Mouse (Mus musculus): ENCODE measurements around the gene Fzd4.

The Fzd4 gene

DNA sequence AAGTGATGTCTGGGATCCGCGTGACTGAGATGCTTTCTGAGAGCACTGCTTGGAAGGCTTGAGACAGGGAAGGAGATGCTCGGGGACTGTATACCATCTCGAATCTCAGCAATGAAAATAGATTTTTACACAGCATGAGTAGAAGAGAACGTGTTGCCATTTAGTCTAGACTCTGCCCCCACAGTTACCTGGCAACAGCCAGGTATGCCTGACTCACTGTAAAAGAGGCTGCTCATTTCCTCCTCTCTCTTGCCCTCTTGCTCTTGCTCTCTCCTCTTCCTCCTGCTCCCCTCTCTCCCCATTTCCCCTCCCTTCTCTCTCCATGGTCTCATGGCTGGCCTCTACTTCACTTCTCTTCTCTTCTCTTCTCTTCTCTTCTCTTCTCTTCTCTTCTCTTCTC is 20.5 kb downstream of the Fzd4 start:
- in situ Hi-C loops (cut with MboI, MseI): no loop called here

DNA sequence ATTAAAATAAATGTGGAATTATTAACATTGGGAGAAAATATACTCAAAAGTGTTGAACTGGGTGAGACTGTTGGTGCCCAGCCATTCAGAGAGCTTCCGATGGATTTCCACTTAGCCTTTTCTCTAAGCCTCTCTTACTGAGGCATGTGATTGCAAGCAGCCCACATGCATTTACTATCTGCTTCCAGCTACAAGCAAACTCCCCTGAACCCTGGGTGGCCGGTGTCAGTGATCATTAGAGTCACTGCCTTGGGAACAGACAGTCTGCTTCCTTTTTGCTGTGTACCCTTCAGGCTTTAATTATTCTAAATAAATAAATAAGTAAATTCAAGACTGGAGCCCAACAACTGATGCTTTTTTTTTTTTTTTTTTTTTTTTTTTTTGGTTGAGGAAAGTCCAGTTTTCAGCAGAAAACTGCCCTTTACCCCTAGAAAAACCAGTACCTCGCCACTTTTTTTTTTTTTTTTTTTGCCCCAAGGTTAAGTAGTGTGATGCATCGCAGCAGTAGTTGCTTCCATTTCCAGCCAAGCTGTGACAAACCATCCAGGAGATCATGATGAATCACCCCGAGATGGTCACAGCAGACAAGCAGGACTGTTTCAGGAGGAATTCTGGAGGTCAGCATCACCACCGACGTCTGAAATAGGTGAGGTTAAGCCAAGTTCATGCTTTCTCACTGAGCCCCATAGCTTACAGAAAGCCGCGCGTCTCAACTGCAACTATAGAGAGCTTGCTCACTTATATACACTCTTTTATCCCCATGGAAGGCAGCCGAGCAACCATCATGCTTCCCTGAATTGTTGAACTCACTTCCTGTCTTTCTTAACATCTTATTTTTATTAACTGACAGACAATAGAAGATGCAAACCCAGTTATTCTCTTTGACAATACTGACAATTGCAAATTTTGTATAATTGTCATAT is 21.9 kb downstream of the Fzd4 start:
- in situ Hi-C loops (cut with MboI, MseI): no loop called here

DNA sequence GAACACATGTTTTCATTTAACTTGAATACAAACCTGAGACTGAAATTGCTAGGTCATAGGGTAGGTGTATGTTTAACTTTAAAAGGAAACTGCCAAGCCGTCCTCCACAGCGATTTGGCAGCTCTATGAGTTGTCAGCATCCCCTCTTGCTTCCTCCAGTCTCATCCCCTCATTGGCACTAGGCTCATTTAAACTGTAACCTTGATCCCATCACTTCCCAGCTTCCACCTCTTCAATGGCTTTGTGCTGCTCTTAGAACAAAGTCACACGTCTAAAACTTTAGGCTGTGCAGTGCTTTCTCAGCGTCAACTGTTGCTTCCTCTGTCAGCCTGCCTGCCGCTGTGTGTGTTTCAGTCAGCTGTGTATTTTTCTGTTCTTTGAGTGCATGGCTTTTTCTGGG is 22.9 kb downstream of the Fzd4 start:
- in situ Hi-C loops (cut with MboI, MseI): no loop called here

DNA sequence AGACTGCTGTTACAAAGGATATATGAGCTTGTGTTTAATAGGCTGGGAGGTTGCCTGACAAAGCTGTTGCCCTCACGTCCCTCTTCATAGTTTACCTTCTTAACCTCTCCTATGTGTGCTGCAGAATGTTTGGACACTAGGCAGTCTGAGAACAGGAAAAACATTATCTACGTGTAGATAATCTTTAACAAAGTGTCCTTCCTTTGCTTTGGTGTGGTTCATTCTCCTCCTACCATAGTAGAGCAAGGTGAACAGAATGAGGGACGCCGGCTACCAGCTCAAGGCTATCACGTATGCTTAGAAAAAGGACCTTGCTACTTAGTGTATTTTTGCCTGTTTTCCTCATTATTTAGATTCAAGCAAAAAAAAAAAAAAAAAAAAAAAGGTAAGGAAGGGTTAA is 24.6 kb downstream of the Fzd4 start:
- in situ Hi-C loops (cut with MboI, MseI): no loop called here

DNA sequence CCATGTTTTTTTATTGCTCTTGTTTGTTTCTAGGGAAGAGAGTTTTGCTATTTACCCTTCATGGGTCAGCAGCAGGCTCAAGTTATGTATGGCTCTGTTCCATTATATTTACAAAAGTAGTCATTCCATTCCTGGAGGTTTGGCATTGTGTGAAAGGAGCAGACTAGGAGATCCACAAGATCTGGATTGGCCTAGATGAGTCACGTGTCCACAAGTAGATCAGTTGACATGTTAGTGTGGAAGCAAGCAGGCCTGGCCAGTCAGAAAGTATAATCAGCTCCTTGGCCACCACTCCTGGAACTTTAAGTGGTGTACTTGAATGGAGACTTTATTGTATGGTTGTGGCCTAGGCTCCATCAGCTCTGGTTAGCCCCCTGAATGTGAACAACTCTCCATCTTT is 25.2 kb downstream of the Fzd4 start:
- in situ Hi-C loops (cut with MboI, MseI): no loop called here

DNA sequence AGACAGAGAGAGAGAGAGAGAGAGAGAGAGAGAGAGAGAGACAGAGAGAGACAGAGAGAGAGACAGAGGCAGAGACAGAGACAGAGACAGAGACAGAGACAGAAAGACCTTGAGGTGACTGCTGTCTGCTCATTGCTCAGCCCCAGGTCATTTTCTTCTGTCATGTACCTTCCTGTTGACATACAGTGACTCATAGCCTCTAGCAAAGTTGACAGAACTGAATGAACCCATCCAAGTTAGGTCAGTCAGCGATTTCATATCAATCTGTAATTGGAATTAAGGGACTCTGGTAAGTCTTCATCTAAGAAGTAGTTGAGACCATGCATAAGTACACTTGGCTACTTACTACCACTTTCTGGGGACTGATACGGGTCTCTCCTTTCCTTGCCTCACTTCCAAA is 27.0 kb downstream of the Fzd4 start:
- in situ Hi-C loops (cut with MboI, MseI): no loop called here

DNA sequence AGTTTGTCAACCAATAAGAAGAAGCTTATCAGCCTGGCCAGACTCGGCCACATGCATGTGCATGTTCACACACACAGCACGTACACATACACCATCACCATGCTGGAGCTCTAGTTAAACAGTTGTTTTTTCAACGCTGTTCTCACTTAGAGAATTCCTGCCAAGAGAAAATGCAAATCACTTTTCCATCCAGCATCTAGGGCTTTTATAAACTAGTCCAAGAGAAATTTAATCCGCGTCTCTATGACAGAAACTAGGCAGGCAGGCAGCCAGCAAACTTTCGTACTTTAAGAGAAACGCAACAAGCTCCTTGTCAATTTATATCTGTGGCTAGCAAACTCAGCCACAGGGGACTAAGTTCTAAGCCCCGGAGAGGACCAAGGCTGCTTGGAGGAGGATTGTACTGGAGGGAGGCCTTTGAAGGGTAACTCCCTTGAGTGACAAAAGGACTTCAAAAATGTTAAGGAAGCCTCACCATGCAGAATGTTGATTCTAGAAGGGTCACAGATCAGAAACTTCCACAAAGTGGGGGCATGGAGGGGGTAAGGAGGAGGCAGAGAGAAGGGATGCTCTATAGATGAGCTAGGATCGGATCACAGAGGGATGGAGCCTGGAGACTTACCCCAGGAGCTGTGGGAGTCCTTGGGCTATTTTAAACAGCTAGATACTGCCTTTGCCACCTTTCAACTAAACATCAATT is 29.2 kb downstream of the Fzd4 start:
- in situ Hi-C loops (cut with MboI, MseI): no loop called here

DNA sequence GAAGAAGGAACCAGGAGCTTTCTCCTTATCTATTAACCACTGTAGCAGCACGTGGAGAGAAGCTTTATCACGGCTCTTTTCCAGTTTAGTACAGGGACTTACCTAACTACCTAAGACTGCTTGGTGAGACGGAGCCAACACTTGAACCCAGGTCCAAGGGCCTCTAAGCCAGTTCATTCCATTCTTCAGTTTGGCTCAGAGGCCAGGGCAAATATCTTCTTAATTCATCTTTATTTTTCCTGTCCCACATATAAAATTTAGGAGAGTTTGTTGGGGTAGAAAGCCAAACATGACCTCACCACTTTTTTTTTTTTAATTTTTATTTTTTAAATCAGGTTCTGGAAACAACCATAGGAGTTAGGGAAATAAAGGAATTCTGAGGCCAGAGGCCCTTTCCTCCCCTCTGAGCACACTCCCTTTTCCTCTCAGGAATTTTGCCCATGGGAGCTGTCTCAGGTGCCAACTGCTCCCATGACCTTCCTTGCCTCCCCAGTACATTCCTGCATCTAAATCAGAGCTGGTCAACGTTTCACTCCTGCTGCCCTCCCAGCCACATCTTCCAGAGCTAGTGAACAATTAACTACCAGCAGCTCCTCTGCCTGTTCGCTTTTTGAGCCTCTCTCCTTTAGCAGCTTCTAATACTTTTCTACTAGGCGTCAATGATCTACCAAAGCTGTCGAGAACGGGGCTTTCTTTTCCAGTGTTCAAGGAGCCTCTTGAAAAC is 29.9 kb downstream of the Fzd4 start:
- in situ Hi-C loops (cut with MboI, MseI): no loop called here

DNA sequence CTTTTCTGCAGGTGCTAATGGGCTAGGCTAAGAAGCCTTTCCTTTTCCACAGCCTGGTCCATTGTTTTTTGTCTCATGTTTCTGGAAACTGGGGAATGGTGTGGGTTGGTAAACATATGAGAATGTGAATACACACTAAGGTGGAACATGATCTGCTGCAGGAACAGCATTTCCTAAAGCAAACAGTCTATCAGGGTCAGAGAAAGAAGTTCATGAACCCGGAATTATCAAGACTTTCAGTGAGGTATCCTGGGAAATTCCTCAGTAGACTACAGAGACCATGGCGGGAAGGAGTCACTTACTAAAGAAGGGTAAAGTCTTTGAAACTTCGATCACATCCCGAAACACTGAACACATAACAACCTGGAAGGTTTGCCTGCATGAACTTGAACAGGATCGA is 32.2 kb downstream of the Fzd4 start:
- in situ Hi-C loops (cut with MboI, MseI): no loop called here

DNA sequence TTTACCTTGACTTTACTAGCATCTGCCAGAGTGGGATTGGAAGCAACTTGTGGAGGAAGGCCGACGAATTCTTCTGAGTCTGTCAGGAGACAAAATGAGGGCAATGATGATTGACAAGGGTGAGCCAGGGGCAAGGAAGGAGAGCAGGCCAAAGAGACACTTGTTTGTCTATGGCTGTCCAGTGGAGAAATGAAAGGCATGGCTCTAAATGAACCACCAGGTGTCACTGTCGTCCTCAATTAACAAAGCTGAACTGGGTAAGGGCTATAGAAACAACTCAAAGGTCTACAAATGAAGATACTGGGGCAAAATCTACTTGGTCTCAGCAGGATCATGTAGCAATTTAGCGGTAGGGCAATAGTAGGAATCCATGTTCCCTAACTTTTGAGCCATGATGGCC is 33.4 kb downstream of the Fzd4 start:
- in situ Hi-C loops (cut with MboI, MseI): no loop called here

DNA sequence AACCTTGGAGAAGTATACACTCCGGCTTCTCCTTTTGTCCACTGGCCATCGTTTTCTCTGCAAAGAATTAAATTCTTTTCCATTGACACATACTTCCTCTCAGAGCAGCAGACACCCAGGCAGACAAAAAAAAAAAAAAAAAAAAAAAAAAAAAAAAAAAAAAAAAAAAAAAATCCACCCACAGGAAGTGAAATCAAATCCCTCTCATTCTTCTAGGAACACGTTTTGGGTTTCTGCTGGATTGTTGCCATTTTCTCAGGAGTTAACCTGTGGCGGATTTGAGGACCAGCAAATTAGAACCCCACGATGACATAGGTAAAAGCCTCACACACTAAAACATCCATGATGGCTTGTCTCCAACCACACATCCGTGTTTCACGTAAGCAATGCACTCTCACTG is 37.1 kb downstream of the Fzd4 start:
- in situ Hi-C loops (cut with MboI, MseI): no loop called here

DNA sequence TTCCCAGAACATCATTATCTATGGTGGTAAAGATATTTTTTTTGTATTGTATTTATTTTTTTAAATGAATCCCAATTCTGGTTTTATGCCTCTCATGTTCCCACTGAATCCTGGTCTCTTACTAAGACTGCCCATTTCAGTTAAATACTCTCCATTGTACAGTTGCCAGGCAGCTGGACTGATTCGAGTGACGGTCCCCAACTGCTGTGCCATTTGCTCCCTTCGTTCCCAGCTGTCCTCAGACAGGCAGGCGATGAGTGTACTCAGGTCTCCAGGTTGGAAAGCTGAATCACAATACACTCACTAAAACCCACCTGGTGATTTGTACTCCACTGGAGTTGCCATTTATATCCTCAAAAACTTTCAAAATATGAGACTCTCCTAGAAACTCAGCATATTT is 38.1 kb downstream of the Fzd4 start:
- in situ Hi-C loops (cut with MboI, MseI): no loop called here

DNA sequence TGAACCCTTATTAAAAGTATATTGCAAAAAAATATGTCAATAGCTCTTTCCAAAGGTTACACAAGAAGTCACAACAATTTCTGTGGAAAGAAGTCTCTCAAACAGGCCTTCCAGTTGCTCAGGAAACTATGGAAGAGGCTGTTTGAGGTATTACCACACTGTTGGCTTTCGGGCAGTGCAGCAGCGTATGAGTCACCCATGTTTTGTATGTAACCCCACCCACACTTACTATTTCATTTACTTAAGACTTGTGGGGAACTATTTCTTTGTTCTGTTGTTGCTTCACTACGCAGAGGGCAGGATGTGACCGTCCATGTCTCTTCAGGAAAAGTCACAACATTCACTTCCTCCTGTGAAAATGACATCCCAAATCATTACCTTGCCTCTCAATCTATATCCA is 41.0 kb downstream of the Fzd4 start:
- in situ Hi-C loops (cut with MboI, MseI): no loop called here

DNA sequence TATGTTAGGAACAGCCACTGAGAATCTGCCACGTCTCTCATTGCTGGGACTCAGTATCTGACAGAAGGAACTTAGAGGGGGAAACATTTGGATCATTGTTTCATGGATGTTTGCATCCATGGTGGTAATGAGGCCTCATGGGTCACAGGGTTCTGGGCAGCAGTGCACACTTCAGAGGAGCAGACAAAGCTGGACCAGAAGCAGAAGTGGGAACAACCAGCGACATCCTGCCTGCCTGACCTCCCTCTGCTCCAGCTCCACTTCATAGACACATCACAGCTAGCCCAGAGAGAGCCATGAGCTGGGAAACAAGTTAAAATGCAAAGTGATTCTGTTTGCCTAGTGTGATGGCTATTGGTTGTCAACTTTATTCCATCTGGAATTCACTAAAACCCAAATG is 46.2 kb downstream of the Fzd4 start:
- in situ Hi-C loops (cut with MboI, MseI): no loop called here

DNA sequence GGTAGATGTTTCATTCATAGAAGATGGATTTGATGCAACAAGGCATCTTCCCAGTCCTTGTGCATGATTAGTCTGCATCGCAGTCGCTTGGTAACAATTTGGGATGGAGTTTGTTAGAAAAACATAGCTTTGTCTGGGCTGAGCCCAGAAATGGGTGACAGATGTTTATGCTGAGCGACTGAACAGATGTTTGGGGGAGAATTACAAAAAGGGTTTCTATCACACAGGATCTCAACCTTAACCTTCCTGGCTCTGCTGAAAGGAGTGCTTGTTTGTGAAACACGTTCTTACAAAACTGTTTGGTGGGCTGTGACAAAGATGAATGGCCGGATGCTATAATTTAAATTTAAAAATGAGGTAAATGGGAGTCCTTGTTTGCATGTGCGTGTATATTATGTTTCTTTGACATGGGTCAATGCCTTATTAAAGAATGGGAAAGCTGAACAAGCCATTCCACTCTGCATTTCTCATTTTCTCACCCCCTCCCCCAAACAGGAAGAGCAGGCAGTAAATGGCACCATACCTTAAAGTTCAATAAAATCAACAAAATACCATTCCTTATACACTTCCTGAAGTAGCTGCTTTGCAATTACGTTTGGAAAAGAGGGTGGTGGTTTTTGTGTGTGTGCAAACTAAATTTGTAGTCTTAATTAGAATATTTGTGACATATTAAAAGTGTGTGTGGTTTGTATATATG is 52.4 kb downstream of the Fzd4 start:
- in situ Hi-C loops (cut with MboI, MseI): no loop called here

DNA sequence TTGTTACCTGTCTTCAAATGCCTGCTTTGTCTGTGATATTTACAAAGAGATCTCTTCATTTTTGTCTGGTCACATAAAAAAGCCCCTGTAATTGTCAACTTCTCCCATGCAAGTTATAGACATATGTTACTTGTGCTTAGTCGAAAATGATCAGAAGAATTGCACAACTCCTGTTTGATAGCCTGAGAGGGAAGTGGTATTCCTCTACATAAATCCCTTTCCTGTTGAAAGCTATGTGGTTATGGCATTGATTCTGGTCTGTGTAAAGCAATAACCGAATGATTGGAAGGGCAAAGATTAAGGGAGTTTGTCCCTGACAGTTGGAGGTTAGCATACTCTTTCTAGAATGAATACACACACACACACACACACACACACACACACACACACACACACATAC is 55.5 kb downstream of the Fzd4 start:
- in situ Hi-C loops (cut with MboI, MseI): no loop called here

DNA sequence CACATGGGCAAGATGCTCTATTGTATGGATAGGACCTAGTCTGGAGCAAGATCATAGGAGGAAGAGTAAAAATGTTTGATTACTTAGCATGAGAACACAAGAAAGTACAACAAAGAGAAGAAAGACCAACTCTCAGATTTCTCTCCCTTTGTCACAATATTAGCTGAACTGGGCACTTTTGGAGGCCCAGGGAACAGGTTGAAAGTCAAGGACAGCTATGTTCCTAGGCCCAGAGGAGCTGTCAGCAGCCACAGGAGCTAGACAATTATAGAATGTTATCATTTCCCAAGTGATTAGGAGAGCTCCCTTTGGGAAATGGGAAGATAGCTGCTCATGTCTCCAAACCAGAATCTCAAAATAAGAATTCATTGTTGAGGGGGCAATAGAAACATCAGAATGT is 56.8 kb downstream of the Fzd4 start:
- in situ Hi-C loops (cut with MboI, MseI): no loop called here

DNA sequence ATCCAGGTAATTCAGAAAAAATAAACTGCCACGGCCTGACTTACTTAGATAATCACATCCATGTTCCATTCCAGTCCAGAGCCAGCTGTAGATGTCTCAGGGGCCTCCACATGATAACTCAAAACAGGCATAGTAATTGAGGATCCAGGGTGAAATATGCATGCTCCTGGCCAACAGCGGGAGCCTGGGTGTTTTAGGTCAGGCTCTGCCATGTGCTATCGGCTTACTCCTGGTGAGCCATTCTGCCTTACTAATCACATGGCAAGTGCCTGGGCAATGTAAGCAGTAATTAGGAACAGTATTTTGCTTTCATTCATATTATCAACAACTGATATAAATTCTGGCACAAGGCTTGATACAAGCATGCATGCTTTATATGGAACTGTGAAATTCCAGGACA is 57.2 kb downstream of the Fzd4 start:
- in situ Hi-C loops (cut with MboI, MseI): no loop called here

All from T-helper 17 cell (primary cell).